Mouse (Mus musculus) MEL (cell line): Measurements from ENCODE around the gene Tmem260.

ENCODE experiments used
- CHD1 ChIP-seq: IDR thresholded peaks from 2 replicates; pipeline ENCODE4 v1.6.1; 2012; ENCODE audit warnings: low read depth, mild to moderate bottlenecking, inconsistent platforms, low read length, improper control_type of control experiment
- CTCF ChIP-seq, 3 experiments: IDR thresholded peaks in 2 of 3; conservative IDR thresholded peaks in 1 of 3; 2 replicates each; pipeline ENCODE4 v1.5.1; 2011 to 2012; ENCODE audit warnings: low read length in 3 of 3, low read depth in 2 of 3, mild to moderate bottlenecking in 2 of 3, improper control_type of control experiment in 1 of 3, inconsistent platforms in 1 of 3, mixed read lengths in 1 of 3, moderate library complexity in 1 of 3; ENCODE audit not compliant: control insufficient read depth in 1 of 3, insufficient read depth in 1 of 3, poor library complexity in 1 of 3, severe bottlenecking in 1 of 3
- E2F4 ChIP-seq: IDR thresholded peaks from 2 replicates; pipeline ENCODE4 v1.6.1; 2011; ENCODE audit warnings: low read depth, low read length, improper control_type of control experiment, borderline replicate concordance
- EP300 ChIP-seq, 2 experiments: IDR thresholded peaks; 2 replicates each; pipeline ENCODE4 v1.6.1; 2011; ENCODE audit warnings: improper control_type of control experiment in 2 of 2, low read length in 2 of 2, low read depth in 1 of 2, mild to moderate bottlenecking in 1 of 2
- GATA1 ChIP-seq: IDR thresholded peaks from 2 replicates; pipeline ENCODE4 v1.6.1; 2011; ENCODE audit warnings: low read depth, low read length, improper control_type of control experiment
- HCFC1 ChIP-seq: IDR thresholded peaks from 2 replicates; pipeline ENCODE4 v1.6.1; 2012; ENCODE audit warnings: low read depth, mild to moderate bottlenecking, inconsistent platforms, low read length, improper control_type of control experiment, moderate library complexity
- MAZ ChIP-seq: IDR thresholded peaks from 2 replicates; pipeline ENCODE4 v1.6.1; 2012; ENCODE audit warnings: low read depth, mild to moderate bottlenecking, inconsistent platforms, low read length, improper control_type of control experiment
- MYC ChIP-seq: IDR thresholded peaks from 2 replicates; pipeline ENCODE4 v1.6.1; 2011; ENCODE audit warnings: low read depth, mild to moderate bottlenecking, low read length, improper control_type of control experiment, moderate library complexity
- POLR2A ChIP-seq, 2 experiments: IDR thresholded peaks; 2 replicates each; pipeline ENCODE4 v1.6.1; 2011 to 2012; ENCODE audit warnings: low read length in 2 of 2, mild to moderate bottlenecking in 2 of 2, control low read depth in 1 of 2, improper control_type of control experiment in 1 of 2, low read depth in 1 of 2, moderate library complexity in 1 of 2; ENCODE audit not compliant: control insufficient read depth in 1 of 2, insufficient read depth in 1 of 2, poor library complexity in 1 of 2
- RAD21 ChIP-seq: IDR thresholded peaks from 2 replicates; pipeline ENCODE4 v1.6.1; 2011; ENCODE audit warnings: mild to moderate bottlenecking, low read depth, low read length, improper control_type of control experiment
- TAL1 ChIP-seq: IDR thresholded peaks from 2 replicates; pipeline ENCODE4 v1.6.1; 2012; ENCODE audit warnings: mild to moderate bottlenecking, inconsistent platforms, low read length, moderate library complexity, mixed read lengths
- TBP ChIP-seq: IDR thresholded peaks from 2 replicates; pipeline ENCODE4 v1.8.0; 2011; ENCODE audit warnings: low read depth, low read length, improper control_type of control experiment
- TCF12 ChIP-seq: IDR thresholded peaks from 2 replicates; pipeline ENCODE4 v1.6.1; 2014; ENCODE audit warnings: low read depth, mild to moderate bottlenecking, inconsistent platforms, low read length, improper control_type of control experiment, moderate library complexity
- USF1 ChIP-seq: IDR thresholded peaks from 2 replicates; pipeline ENCODE4 v1.6.1; 2014; ENCODE audit warnings: low read depth, mild to moderate bottlenecking, inconsistent platforms, low read length, improper control_type of control experiment, moderate library complexity

DNA sequence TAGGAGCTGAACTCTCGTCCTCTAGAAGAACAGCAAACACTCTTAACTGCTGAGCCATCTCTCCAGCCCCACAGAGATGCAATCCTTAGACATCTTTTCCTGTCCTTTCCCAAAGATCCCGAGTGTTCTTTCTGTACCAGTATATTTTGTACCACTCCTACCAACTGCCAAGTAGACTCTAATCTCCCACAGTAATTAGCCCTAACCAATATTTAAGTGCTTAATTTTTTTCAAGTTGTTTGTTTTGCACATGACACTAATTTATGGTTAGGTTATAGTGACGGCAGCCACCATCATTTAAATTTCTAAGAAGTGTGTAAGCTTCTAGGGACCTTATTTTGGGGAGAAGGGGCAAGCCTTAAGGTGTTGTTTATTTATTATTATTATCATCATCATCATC is 27.7 kb upstream of the Tmem260 start:
- TF ChIP-seq TAL1 (no peak), POLR2A (IDR thresholded peaks at IDR 0.05; ENCODE audit: control insufficient read depth in 1 of 2, insufficient read depth in 1 of 2, low read depth in 1 of 2, low read length in 2 of 2, poor library complexity in 1 of 2) (no peak), CHD1 (no peak), TBP (no peak), HCFC1 (no peak), USF1 (no peak), MYC (no peak), CTCF (IDR thresholded peaks at IDR 0.05 in 2 of 3, conservative IDR thresholded peaks at IDR 0.05 in 1 of 3; ENCODE audit: control insufficient read depth in 1 of 3, insufficient read depth in 1 of 3, low read depth in 2 of 3, low read length in 3 of 3, poor library complexity in 1 of 3, severe bottlenecking in 1 of 3) (no peak), E2F4 (no peak), EP300 (IDR thresholded peaks at IDR 0.05; ENCODE audit: low read depth in 1 of 2, low read length in 2 of 2) (no peak), MAZ (no peak), RAD21 (no peak), TCF12 (no peak), GATA1 (no peak)
